Mouse (Mus musculus): Measurements from ENCODE around the gene Hist1h2ai. TPM values are rescaled to one million over a fixed set of nuclear protein-coding genes. Genes with fewer than 3 reads are reported as not detected.
A peak's percentile ranks its signal among the peaks of the same experiment; 100 is the strongest.
"Not testable (repeated sequence)": the region's sequence is repeated elsewhere in the genome, so short reads cannot be mapped to it uniquely, and the experiment has no call there.

Gene Hist1h2ai
- total and polyA plus RNA-seq, 2 experiments from 2014 or later = 12.1 to 560 TPM

GRCm38 (mm10) chr13:21729544-21729943 is 13.3 kb downstream of the Hist1h2ai start:
- TF ChIP-seq CTCF (IDR thresholded peaks at IDR 0.05; ENCODE audit: low read depth) = no peak
- H3K27me3 ChIP-seq (ENCODE audit: insufficient read depth, low read length) = no peaks in the 10 kb centered on the region
- no peak overlapping the region for H3K4me2 ChIP-seq (ENCODE audit: low read depth)
- WGBS = 80% methylated on average over 1 of the region's 1 CpGs
- H3K9ac ChIP-seq = no peak overlapping the region
- no peak overlapping the region for H3K4me3 ChIP-seq (ENCODE audit: low read depth, low read length)
- no peak for DNase-seq
- H3K27ac ChIP-seq (ENCODE audit: low read depth, low read length) = no peak overlapping the region
- no peaks in the 10 kb centered on the region for H3K9me3 ChIP-seq (ENCODE audit: low read length)
- H3K4me1 ChIP-seq (ENCODE audit: insufficient read depth) = no peaks in the 10 kb centered on the region
- no peaks in the 10 kb centered on the region for H3K36me3 ChIP-seq (ENCODE audit: insufficient read depth)
- no peak for ATAC-seq

- Histone ChIP-seq H3K27ac (ENCODE audit: low read depth, low read length) (peak overlapping the region; percentile 94), H3K4me1 (ENCODE audit: insufficient read depth) (peaks cover 4% of the 10 kb centered on the region; the same call in 1 of the 2 replicates), H3K9me3 (ENCODE audit: low read length) (no peaks in the 10 kb centered on the region), H3K4me2 (ENCODE audit: low read depth) (0 out of 2 replicates have a peak overlapping the region, but pooled peaks have one; percentile 69), H3K27me3 (ENCODE audit: insufficient read depth, low read length) (no peaks in the 10 kb centered on the region), H3K9ac (peak overlapping the region; percentile 64; the same call in 1 of the 2 replicates), H3K36me3 (ENCODE audit: insufficient read depth) (no peaks in the 10 kb centered on the region), H3K4me3 (ENCODE audit: low read depth, low read length) (no peak overlapping the region)
- peak; percentile 5; the same call in 1 of the 2 replicates for ATAC-seq
- DNase-seq = no peak
- 73% methylated on average over 5 of the region's 5 CpGs for WGBS
- TF ChIP-seq CTCF (IDR thresholded peaks at IDR 0.05; ENCODE audit: low read depth) = peak; percentile 43
Measured at GRCm38 (mm10) chr13:21733466-21733865, 17.2 kb downstream of the Hist1h2ai start.

- H3K27me3 ChIP-seq (ENCODE audit: insufficient read depth, low read length) = no peaks in the 10 kb centered on the region
- peak overlapping the region; percentile 94 for H3K27ac ChIP-seq (ENCODE audit: low read depth, low read length)
- ATAC-seq = peak; percentile 81
- H3K4me3 ChIP-seq (ENCODE audit: low read depth, low read length) = peak overlapping the region; percentile 49
- no peaks in the 10 kb centered on the region for H3K9me3 ChIP-seq (ENCODE audit: low read length)
- H3K9ac ChIP-seq = peak overlapping the region; percentile 64
- H3K4me1 ChIP-seq (ENCODE audit: insufficient read depth) = peaks cover 4% of the 10 kb centered on the region; the same call in 1 of the 2 replicates
- H3K4me2 ChIP-seq (ENCODE audit: low read depth) = peak overlapping the region; percentile 69
- under 1% methylated on average over 21 of the region's 21 CpGs for WGBS
- H3K36me3 ChIP-seq (ENCODE audit: insufficient read depth) = no peaks in the 10 kb centered on the region
- peak; percentile 88 for TF ChIP-seq CTCF (IDR thresholded peaks at IDR 0.05; ENCODE audit: low read depth)
- peak; percentile 93 for DNase-seq
Measured at GRCm38 (mm10) chr13:21734010-21734905, 18.0 kb downstream of the Hist1h2ai start.

- H3K4me2 ChIP-seq (ENCODE audit: low read depth) = peak within 1 kb of the TSS; percentile 69
- peak; percentile 94 for DNase-seq
- peak within 1 kb of the TSS; percentile 94 for H3K27ac ChIP-seq (ENCODE audit: low read depth, low read length)
- not testable (repeated sequence) for H3K9me3 ChIP-seq (ENCODE audit: low read length); H3K27me3 ChIP-seq (ENCODE audit: insufficient read depth, low read length); H3K36me3 ChIP-seq (ENCODE audit: insufficient read depth); H3K4me1 ChIP-seq (ENCODE audit: insufficient read depth)
- H3K9ac ChIP-seq = peak within 1 kb of the TSS; percentile 64
- peak within 1 kb of the TSS; percentile 49 for H3K4me3 ChIP-seq (ENCODE audit: low read depth, low read length)
- peak; percentile 87 for ATAC-seq
- under 1% methylated on average over 41 of the region's 56 CpGs for WGBS
Measured at GRCm38 (mm10) chr13:21734906-21735767, 18.9 kb downstream of the Hist1h2ai start, which contains the start of gene Hist1h4j. Hist1h4j (plus strand) TSS chr13:21735064.

- no peak for TF ChIP-seq CTCF (IDR thresholded peaks at IDR 0.05; ENCODE audit: low read depth)
- Histone ChIP-seq H3K9me3 (ENCODE audit: low read length) (no peaks in the 10 kb centered on the region), H3K27me3 (ENCODE audit: insufficient read depth, low read length) (no peaks in the 10 kb centered on the region), H3K27ac (ENCODE audit: low read depth, low read length) (no peak overlapping the region), H3K9ac (no peak overlapping the region), H3K4me1 (ENCODE audit: insufficient read depth) (peaks cover 13% of the 10 kb centered on the region), H3K4me2 (ENCODE audit: low read depth) (no peak overlapping the region), H3K36me3 (ENCODE audit: insufficient read depth) (no peaks in the 10 kb centered on the region), H3K4me3 (ENCODE audit: low read depth, low read length) (no peak overlapping the region)
- DNase-seq = no peak
- ATAC-seq = no peak
- 90% methylated on average over 1 of the region's 1 CpGs for whole genome bisulfite sequencing
Measured at GRCm38 (mm10) chr13:21745006-21745405, 28.8 kb downstream of the Hist1h2ai start.

- Histone ChIP-seq H3K4me3 (ENCODE audit: low read depth, low read length) (peak overlapping the region; percentile 55), H3K36me3 (ENCODE audit: insufficient read depth) (no peaks in the 10 kb centered on the region), H3K27ac (ENCODE audit: low read depth, low read length) (peak overlapping the region; percentile 71), H3K27me3 (ENCODE audit: insufficient read depth, low read length) (no peaks in the 10 kb centered on the region), H3K9ac (peak overlapping the region; percentile 64), H3K4me2 (ENCODE audit: low read depth) (peak overlapping the region; percentile 72), H3K9me3 (ENCODE audit: low read length) (no peaks in the 10 kb centered on the region), H3K4me1 (ENCODE audit: insufficient read depth) (peaks cover 18% of the 10 kb centered on the region)
- no peak for TF ChIP-seq CTCF (IDR thresholded peaks at IDR 0.05; ENCODE audit: low read depth)
- 3% methylated on average over 5 of the region's 5 CpGs for WGBS
- ATAC-seq = no peak
- peak; percentile 51 for DNase-seq
Measured at GRCm38 (mm10) chr13:21749387-21750158, 33.4 kb downstream of the Hist1h2ai start.

GRCm38 (mm10) chr13:21750159-21751017 is 34.2 kb downstream of the Hist1h2ai start, which contains the start of gene Hist1h4k:
Hist1h4k (minus strand) TSS chr13:21750505.
- ATAC-seq (peak; percentile 81), DNase-seq (peak; percentile 95)
- Histone ChIP-seq H3K4me1 (ENCODE audit: insufficient read depth) (peaks cover 18% of the 10 kb centered on the region), H3K9ac (peak within 1 kb of the TSS; percentile 64), H3K27ac (ENCODE audit: low read depth, low read length) (peak within 1 kb of the TSS; percentile 71), H3K4me3 (ENCODE audit: low read depth, low read length) (peak within 1 kb of the TSS; percentile 55), H3K4me2 (ENCODE audit: low read depth) (peak within 1 kb of the TSS; percentile 72)
- H3K27me3 ChIP-seq (ENCODE audit: insufficient read depth, low read length); H3K9me3 ChIP-seq (ENCODE audit: low read length); H3K36me3 ChIP-seq (ENCODE audit: insufficient read depth): not testable (repeated sequence)
- under 1% methylated on average over 42 of the region's 56 CpGs for WGBS
